Mouse (Mus musculus): ENCODE measurements at regions not wholly inside any gene's neighbourhood (a gene's known extent, or its start where the extent isn't known, plus 50 kb on each side); places are given as distances from the start of the nearest gene placed in this dataset.

DNA sequence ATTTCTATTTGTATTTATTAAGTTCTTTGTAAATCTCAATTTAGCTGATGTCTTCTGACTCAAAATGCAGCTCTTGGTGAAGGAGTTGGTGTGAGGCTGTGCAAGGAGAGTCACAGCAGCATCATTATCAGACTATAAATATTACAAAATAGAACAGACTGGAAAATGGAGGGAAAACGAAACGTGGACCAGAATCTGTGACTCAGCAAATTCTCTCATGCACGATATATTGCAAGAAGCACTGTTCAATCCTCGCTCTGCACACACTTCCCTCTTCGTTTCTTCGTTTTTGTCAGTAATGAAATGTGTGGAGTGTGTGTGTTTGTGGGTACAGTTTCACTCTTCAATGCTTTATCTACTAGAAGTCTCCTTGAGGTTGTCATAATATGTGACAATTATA, 215.5 kb downstream of the Ktn1 start:
- no peaks in the 10 kb centered on the region for H3K27me3 ChIP-seq (ENCODE audit: control insufficient read depth, insufficient read depth, low read length, poor library complexity, severe bottlenecking)
- no peaks in the 10 kb centered on the region for H3K36me3 ChIP-seq (ENCODE audit: control insufficient read depth, insufficient read depth, low read length, poor library complexity, severe bottlenecking)
- no peak overlapping the region for H3K27ac ChIP-seq (ENCODE audit: insufficient read depth, low read length)
- TF ChIP-seq POLR2A (IDR thresholded peaks at IDR 0.05; ENCODE audit: insufficient read depth, low read length) (no peak), CTCF (IDR thresholded peaks at IDR 0.05; ENCODE audit: low read depth, low read length) (no peak), EP300 (IDR thresholded peaks at IDR 0.05; ENCODE audit: insufficient read depth, low read depth, low read length) (no peak)
- H3K4me3 ChIP-seq (ENCODE audit: low read depth, low read length) = no peak overlapping the region
- no peaks in the 10 kb centered on the region for H3K4me1 ChIP-seq (ENCODE audit: control insufficient read depth, insufficient read depth, low read length)
- H3K9me3 ChIP-seq (replicated peaks; ENCODE audit: control insufficient read depth, insufficient read depth, low read length, poor library complexity, severe bottlenecking) = no peaks in the 10 kb centered on the region
- H3K9ac ChIP-seq (ENCODE audit: low read depth, poor library complexity, severe bottlenecking) = no peak overlapping the region

DNA sequence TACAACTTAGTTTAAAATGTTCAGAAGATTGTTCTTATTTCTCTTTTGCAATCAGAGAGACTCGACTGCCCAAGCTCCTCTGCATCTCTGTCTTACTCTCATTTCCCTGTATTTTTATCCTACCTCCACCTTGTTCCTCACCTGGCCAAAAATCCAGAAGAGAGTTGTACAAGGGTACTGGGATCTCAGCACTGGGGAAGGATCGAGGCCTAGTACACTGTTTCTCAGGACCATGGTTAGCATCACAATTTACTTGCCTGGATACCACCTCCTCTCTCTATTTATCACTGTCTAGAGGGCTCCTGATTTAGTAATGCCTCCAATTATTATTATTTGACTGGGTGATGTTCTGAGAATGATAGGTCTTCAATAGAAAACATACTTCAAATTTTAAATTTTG, 218.8 kb downstream of the Ktn1 start:
- Histone ChIP-seq H3K9ac (ENCODE audit: low read depth, poor library complexity, severe bottlenecking) (no peak overlapping the region), H3K27ac (ENCODE audit: insufficient read depth, low read length) (no peak overlapping the region), H3K4me3 (ENCODE audit: low read depth, low read length) (no peak overlapping the region), H3K36me3 (ENCODE audit: control insufficient read depth, insufficient read depth, low read length, poor library complexity, severe bottlenecking) (no peaks in the 10 kb centered on the region), H3K9me3 (replicated peaks; ENCODE audit: control insufficient read depth, insufficient read depth, low read length, poor library complexity, severe bottlenecking) (peaks cover 4% of the 10 kb centered on the region; the same call in 1 of the 2 replicates), H3K4me1 (ENCODE audit: control insufficient read depth, insufficient read depth, low read length) (no peaks in the 10 kb centered on the region), H3K27me3 (ENCODE audit: control insufficient read depth, insufficient read depth, low read length, poor library complexity, severe bottlenecking) (no peaks in the 10 kb centered on the region)
- TF ChIP-seq POLR2A (IDR thresholded peaks at IDR 0.05; ENCODE audit: insufficient read depth, low read length) = no peak
- no peak for TF ChIP-seq EP300 (IDR thresholded peaks at IDR 0.05; ENCODE audit: insufficient read depth, low read depth, low read length)
- no peak for TF ChIP-seq CTCF (IDR thresholded peaks at IDR 0.05; ENCODE audit: low read depth, low read length)

DNA sequence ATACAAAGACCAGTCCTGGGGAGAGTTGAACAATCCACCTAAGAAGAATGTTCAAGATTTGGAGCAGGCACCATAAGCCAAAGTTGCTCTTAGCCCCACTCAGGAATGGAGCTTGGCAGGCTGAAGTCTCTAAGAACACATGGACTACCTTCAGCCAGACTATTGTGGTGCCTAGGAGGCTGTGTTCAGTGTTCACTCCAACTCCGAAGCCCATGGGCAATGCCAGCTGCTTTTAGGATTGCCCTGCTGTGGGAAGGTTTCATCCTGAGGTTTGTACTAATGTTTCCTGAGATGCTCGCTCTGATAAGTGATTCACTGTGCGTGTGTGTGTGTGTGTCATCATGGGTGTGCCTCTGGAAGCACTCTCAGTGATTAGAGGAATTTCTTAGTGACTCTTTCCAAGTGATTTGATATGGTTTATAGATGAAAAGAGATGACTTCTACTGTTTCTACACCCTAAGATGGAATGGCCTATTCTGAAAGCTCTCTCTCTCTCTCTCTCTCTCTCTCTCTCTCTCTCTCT, 220.1 kb downstream of the Ktn1 start:
- TF ChIP-seq CTCF (IDR thresholded peaks at IDR 0.05; ENCODE audit: low read depth, low read length) (no peak), EP300 (IDR thresholded peaks at IDR 0.05; ENCODE audit: insufficient read depth, low read depth, low read length) (no peak), POLR2A (IDR thresholded peaks at IDR 0.05; ENCODE audit: insufficient read depth, low read length) (no peak)
- no peaks in the 10 kb centered on the region for H3K36me3 ChIP-seq (ENCODE audit: control insufficient read depth, insufficient read depth, low read length, poor library complexity, severe bottlenecking)
- H3K4me3 ChIP-seq (ENCODE audit: low read depth, low read length) = no peak overlapping the region
- H3K9ac ChIP-seq (ENCODE audit: low read depth, poor library complexity, severe bottlenecking) = no peak overlapping the region
- H3K27me3 ChIP-seq (ENCODE audit: control insufficient read depth, insufficient read depth, low read length, poor library complexity, severe bottlenecking) = no peaks in the 10 kb centered on the region
- H3K4me1 ChIP-seq (ENCODE audit: control insufficient read depth, insufficient read depth, low read length) = no peaks in the 10 kb centered on the region
- H3K9me3 ChIP-seq (replicated peaks; ENCODE audit: control insufficient read depth, insufficient read depth, low read length, poor library complexity, severe bottlenecking) = peaks cover 4% of the 10 kb centered on the region; the same call in 1 of the 2 replicates
- H3K27ac ChIP-seq (ENCODE audit: insufficient read depth, low read length) = no peak overlapping the region

DNA sequence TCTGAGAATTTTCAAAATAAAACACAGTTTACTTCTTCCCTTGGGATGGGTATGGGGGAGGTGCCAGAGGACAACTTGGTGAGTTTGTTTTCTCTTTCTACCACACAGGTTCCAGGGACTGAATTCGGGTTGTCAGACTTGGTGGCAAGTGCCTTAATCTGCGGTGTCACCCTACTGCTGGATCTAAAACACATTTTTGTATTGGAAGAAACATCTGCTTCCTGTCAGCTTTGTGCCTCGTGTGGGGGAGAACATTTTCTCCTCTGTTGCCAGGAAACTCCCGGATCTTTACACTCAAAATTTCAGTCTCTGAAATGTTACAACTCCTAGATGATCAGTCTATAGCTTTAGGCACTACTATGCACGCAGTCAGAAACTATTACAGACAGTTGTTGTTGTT, 228.3 kb downstream of the Ktn1 start:
- Histone ChIP-seq H3K27me3 (ENCODE audit: control insufficient read depth, insufficient read depth, low read length, poor library complexity, severe bottlenecking) (no peaks in the 10 kb centered on the region), H3K9me3 (replicated peaks; ENCODE audit: control insufficient read depth, insufficient read depth, low read length, poor library complexity, severe bottlenecking) (no peaks in the 10 kb centered on the region), H3K36me3 (ENCODE audit: control insufficient read depth, insufficient read depth, low read length, poor library complexity, severe bottlenecking) (no peaks in the 10 kb centered on the region), H3K9ac (ENCODE audit: low read depth, poor library complexity, severe bottlenecking) (no peak overlapping the region), H3K4me1 (ENCODE audit: control insufficient read depth, insufficient read depth, low read length) (no peaks in the 10 kb centered on the region), H3K4me3 (ENCODE audit: low read depth, low read length) (no peak overlapping the region), H3K27ac (ENCODE audit: insufficient read depth, low read length) (no peak overlapping the region)
- TF ChIP-seq CTCF (IDR thresholded peaks at IDR 0.05; ENCODE audit: low read depth, low read length) (no peak), EP300 (IDR thresholded peaks at IDR 0.05; ENCODE audit: insufficient read depth, low read depth, low read length) (no peak), POLR2A (IDR thresholded peaks at IDR 0.05; ENCODE audit: insufficient read depth, low read length) (no peak)

DNA sequence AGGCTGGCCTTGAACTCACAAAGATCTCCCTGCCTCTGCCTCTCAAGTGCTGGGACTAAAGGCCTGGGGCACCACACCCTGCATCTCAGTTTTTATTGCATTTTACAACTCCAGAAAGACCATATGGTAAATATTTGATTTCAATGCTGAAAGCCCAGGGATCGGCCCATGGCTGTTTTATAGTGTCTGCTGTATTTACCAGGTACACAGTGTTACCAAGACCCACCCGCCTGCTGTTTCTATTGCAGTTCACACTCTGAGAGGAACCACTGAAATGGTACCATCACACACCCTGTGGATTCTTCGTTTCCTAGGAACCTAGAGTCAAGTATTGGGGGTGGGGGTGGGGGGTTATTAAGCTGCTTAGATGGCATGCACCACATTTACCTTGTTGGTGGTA, 228.9 kb downstream of the Ktn1 start:
- H3K27ac ChIP-seq (ENCODE audit: insufficient read depth, low read length) = no peak overlapping the region

DNA sequence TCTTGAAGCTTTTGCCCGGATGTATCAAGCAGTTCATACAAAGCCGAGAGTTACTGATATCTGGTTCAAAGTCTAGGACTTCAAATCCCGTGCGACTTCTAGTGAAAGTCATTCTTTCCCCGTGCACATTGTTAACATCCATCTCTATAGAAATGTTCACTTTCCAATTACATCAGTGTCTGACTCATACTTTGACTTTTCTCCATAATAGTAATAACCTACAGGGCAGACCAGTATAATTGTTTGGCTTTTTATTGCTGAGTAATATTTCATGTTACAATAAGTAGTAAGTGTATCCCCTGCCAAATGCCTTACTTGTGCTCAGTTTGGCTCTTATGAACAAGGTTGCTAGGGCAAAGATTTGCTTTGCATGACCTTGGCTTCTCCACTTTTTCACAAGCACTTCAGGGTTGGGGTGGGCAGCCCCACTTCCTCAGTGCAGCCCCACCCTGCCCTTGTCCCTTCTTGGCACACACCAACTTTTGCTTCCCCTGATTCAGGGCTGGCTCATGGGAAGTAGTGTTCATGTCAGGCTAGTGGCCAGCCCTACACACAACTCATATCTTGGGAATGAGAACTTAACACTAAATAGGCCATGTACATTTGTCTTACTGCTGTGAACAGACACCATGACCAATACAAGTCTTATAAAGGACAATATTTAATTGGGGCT, 229.7 kb downstream of the Ktn1 start:
- H3K9ac ChIP-seq (ENCODE audit: low read depth, poor library complexity, severe bottlenecking) = no peak overlapping the region
- no peak overlapping the region for H3K4me3 ChIP-seq (ENCODE audit: low read depth, low read length)
- TF ChIP-seq EP300 (IDR thresholded peaks at IDR 0.05; ENCODE audit: insufficient read depth, low read depth, low read length) (no peak), CTCF (IDR thresholded peaks at IDR 0.05; ENCODE audit: low read depth, low read length) (no peak), POLR2A (IDR thresholded peaks at IDR 0.05; ENCODE audit: insufficient read depth, low read length) (no peak)
- no peaks in the 10 kb centered on the region for H3K9me3 ChIP-seq (replicated peaks; ENCODE audit: control insufficient read depth, insufficient read depth, low read length, poor library complexity, severe bottlenecking)
- no peak overlapping the region for H3K27ac ChIP-seq (ENCODE audit: insufficient read depth, low read length)
- no peaks in the 10 kb centered on the region for H3K27me3 ChIP-seq (ENCODE audit: control insufficient read depth, insufficient read depth, low read length, poor library complexity, severe bottlenecking)
- H3K36me3 ChIP-seq (ENCODE audit: control insufficient read depth, insufficient read depth, low read length, poor library complexity, severe bottlenecking) = no peaks in the 10 kb centered on the region
- H3K4me1 ChIP-seq (ENCODE audit: control insufficient read depth, insufficient read depth, low read length) = no peaks in the 10 kb centered on the region

More for the DNA sequence above, 228.9 kb downstream of the Ktn1 start:
- no peaks in the 10 kb centered on the region for H3K9me3 ChIP-seq (replicated peaks; ENCODE audit: control insufficient read depth, insufficient read depth, low read length, poor library complexity, severe bottlenecking)
- H3K4me3 ChIP-seq (ENCODE audit: low read depth, low read length) = no peak overlapping the region
- TF ChIP-seq EP300 (IDR thresholded peaks at IDR 0.05; ENCODE audit: insufficient read depth, low read depth, low read length) (no peak), CTCF (IDR thresholded peaks at IDR 0.05; ENCODE audit: low read depth, low read length) (no peak), POLR2A (IDR thresholded peaks at IDR 0.05; ENCODE audit: insufficient read depth, low read length) (no peak)
- no peaks in the 10 kb centered on the region for H3K27me3 ChIP-seq (ENCODE audit: control insufficient read depth, insufficient read depth, low read length, poor library complexity, severe bottlenecking)
- no peaks in the 10 kb centered on the region for H3K36me3 ChIP-seq (ENCODE audit: control insufficient read depth, insufficient read depth, low read length, poor library complexity, severe bottlenecking)
- no peaks in the 10 kb centered on the region for H3K4me1 ChIP-seq (ENCODE audit: control insufficient read depth, insufficient read depth, low read length)
- no peak overlapping the region for H3K9ac ChIP-seq (ENCODE audit: low read depth, poor library complexity, severe bottlenecking)
